Mouse (Mus musculus) limb, embryonic 12.5 days (tissue): ENCODE results near the gene Adgb. TPM values are rescaled to one million over a fixed set of nuclear protein-coding genes. Genes with fewer than 3 reads are reported as not detected.

ENCODE experiments used
- ATAC-seq: fragments of 200-750 bp; cut with Nextera tagmentation; 2 replicates; pipeline ENCODE4 v1.8.0; 2017; ENCODE audit warnings: low read depth, moderate TSS enrichment; ENCODE audit not compliant: insufficient number of reproducible peaks, insufficient read depth, low FRiP score, low TSS enrichment
- H3K27ac ChIP-seq: fragments of 300-500 bp; sonication (generic); 2 replicates; pipeline ENCODE4 v1.5.1; 2016; ENCODE audit warnings: mild to moderate bottlenecking, moderate library complexity
- H3K27me3 ChIP-seq: fragments of 300-500 bp; sonication (generic); 2 replicates; pipeline ENCODE4 v1.6.1; 2016; ENCODE audit warnings: mild to moderate bottlenecking, moderate library complexity
- H3K36me3 ChIP-seq: fragments of 300-500 bp; sonication (generic); 2 replicates; pipeline ENCODE4 v1.6.1; 2016; ENCODE audit warnings: mild to moderate bottlenecking, moderate library complexity
- H3K4me1 ChIP-seq: fragments of 300-500 bp; sonication (generic); replicated peaks from 2 replicates; pipeline ENCODE4 v1.6.1; 2016
- H3K4me2 ChIP-seq: fragments of 300-500 bp; sonication (generic); 2 replicates; pipeline ENCODE4 v1.6.1; 2016; ENCODE audit warnings: mild to moderate bottlenecking, moderate library complexity
- H3K4me3 ChIP-seq: fragments of 300-500 bp; sonication (generic); replicated peaks from 2 replicates; pipeline ENCODE4 v1.5.1; 2016; ENCODE audit warnings: mild to moderate bottlenecking
- H3K9ac ChIP-seq: fragments of 300-500 bp; sonication (generic); replicated peaks from 2 replicates; pipeline ENCODE4 v1.6.1; 2016; ENCODE audit warnings: mild to moderate bottlenecking, moderate library complexity
- H3K9me3 ChIP-seq: fragments of 300-500 bp; sonication (generic); 2 replicates; pipeline ENCODE4 v1.6.1; 2016; ENCODE audit warnings: mild to moderate bottlenecking, moderate library complexity
- WGBS: fragments of 180-500 bp; shearing (Covaris S2); methylation state at CpG from one replicate; pipeline ENCODE4 v1.1.7; 2016; 5-methylcytosine and 5-hydroxymethylcytosine counted together
- polyA plus RNA-seq: library from polyadenylated mRNA; unstranded; fragments of >200 nt; fragmentation: Nextera tagmentation; extraction: Ambion mirVana; gene quantifications from 2 replicates; pipeline ENCODE4 v1.2.1, GENCODE M21; 2016

The Adgb gene
- polyA plus RNA-seq, 1 experiment from 2014 or later = 0.16 TPM

DNA sequence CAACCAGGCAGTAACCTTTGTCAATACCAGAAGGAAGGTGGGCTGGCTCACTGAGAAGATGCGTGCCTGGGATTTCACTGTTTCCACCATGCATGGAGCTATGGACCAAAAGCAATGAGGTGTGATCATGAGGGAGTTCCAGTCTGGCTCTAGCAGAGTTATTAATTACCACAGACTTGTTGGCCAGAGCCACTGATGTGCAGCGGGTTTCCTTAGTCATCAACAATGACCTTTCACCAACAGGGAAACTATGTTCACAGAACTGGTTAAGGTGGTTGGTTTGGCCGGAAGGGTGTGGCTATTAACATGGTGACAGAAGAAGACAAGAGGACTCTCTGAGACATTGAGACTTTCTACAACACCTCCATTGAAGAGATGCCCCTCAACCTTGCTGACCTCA lies 128.2 kb downstream of the Adgb start:
- Histone ChIP-seq H3K9me3 (no peaks in the 10 kb centered on the region), H3K4me1 (no peaks in the 10 kb centered on the region), H3K9ac (no peak overlapping the region), H3K4me2 (no peak overlapping the region), H3K4me3 (no peak overlapping the region), H3K36me3 (no peaks in the 10 kb centered on the region), H3K27ac (no peak overlapping the region), H3K27me3 (no peaks in the 10 kb centered on the region)
- no peak for ATAC-seq
- 86% methylated on average over 3 of the region's 3 CpGs for WGBS

- no peak for ATAC-seq
- Histone ChIP-seq H3K4me1 (no peaks in the 10 kb centered on the region), H3K9me3 (no peaks in the 10 kb centered on the region), H3K4me2 (no peak overlapping the region), H3K36me3 (no peaks in the 10 kb centered on the region), H3K27ac (no peak overlapping the region), H3K9ac (no peak overlapping the region), H3K27me3 (no peaks in the 10 kb centered on the region), H3K4me3 (no peak overlapping the region)
- 81% methylated on average over 2 of the region's 2 CpGs for WGBS
Observed at GRCm38 (mm10) chr10:10325560-10325959, 146.6 kb downstream of the Adgb start.

DNA sequence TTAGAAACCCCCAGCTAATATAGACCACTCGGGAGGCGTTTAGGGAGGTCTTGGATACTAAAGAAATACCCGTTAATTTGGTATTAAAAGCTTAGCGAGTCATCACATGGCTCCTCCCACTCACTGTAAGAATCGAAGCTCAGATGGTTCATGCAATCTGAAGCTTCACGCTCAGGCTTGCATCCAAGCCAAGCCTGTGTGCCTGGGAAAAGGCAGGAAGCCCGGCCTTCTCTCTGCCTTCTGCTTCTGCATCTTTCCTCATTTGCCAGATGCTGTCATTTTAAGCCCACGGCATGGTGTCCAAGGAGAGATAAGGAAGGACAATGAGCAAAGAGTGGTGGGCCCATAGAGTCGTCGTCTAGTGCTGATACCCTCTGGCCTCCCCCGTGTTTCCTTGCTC lies 149.2 kb downstream of the Adgb start:
- Histone ChIP-seq H3K9ac (no peak overlapping the region), H3K4me2 (no peak overlapping the region)
- 85% methylated on average over 11 of the region's 11 CpGs for WGBS

GRCm38 (mm10) chr10:10321119-10321781 lies 150.9 kb downstream of the Adgb start:
- Histone ChIP-seq H3K9me3 (no peaks in the 10 kb centered on the region), H3K36me3 (no peaks in the 10 kb centered on the region), H3K9ac (no peak overlapping the region), H3K4me3 (peak overlapping the region; percentile 19; the same call in 1 of the 2 replicates), H3K27me3 (no peaks in the 10 kb centered on the region), H3K27ac (no peak overlapping the region), H3K4me1 (no peaks in the 10 kb centered on the region), H3K4me2 (peak overlapping the region; percentile 50)
- peak; percentile 82; the same call in 1 of the 2 replicates for ATAC-seq
- WGBS = 11% methylated on average over 20 of the region's 20 CpGs

More for the DNA sequence above, 149.2 kb downstream of the Adgb start:
- H3K27ac ChIP-seq = no peak overlapping the region
- H3K36me3 ChIP-seq = no peaks in the 10 kb centered on the region
- no peak overlapping the region for H3K4me3 ChIP-seq
- H3K9me3 ChIP-seq = no peaks in the 10 kb centered on the region
- H3K4me1 ChIP-seq = no peaks in the 10 kb centered on the region
- ATAC-seq = no peak
- H3K27me3 ChIP-seq = no peaks in the 10 kb centered on the region

GRCm38 (mm10) chr10:10320364-10321083 lies 151.6 kb downstream of the Adgb start:
- H3K4me1 ChIP-seq = no peaks in the 10 kb centered on the region
- no peaks in the 10 kb centered on the region for H3K36me3 ChIP-seq
- no peak overlapping the region for H3K27ac ChIP-seq
- H3K27me3 ChIP-seq = no peaks in the 10 kb centered on the region
- 56% methylated on average over 10 of the region's 10 CpGs for WGBS
- peak overlapping the region; percentile 50 for H3K4me2 ChIP-seq
- no peaks in the 10 kb centered on the region for H3K9me3 ChIP-seq
- 0 out of 2 replicates have a peak, but pooled peaks have one; percentile 20 for ATAC-seq
- H3K9ac ChIP-seq = no peak overlapping the region
- peak overlapping the region; percentile 19; the same call in 1 of the 2 replicates for H3K4me3 ChIP-seq

DNA sequence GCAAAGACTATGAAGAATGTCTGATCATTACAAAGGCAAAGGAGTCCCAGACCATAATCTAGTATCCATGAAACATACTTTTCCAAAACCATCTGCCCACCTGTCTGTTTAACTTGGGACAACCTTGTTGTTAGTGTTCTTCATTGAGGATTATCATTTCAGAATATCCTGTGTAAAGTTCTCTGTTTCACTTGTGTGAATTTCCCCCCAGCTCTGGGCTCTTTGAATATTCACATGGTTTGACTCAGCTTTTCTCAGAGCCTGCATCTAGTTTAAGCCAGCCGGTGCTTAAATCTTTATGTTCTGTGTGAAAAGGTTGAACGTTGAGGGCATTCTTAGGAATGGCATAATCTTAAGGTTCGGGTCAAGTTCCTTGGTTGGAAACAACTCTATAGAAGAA lies 154.0 kb downstream of the Adgb start:
- no peaks in the 10 kb centered on the region for H3K4me1 ChIP-seq
- H3K4me2 ChIP-seq = no peak overlapping the region
- no peak overlapping the region for H3K4me3 ChIP-seq
- no peaks in the 10 kb centered on the region for H3K27me3 ChIP-seq
- no peak overlapping the region for H3K9ac ChIP-seq
- H3K36me3 ChIP-seq = no peaks in the 10 kb centered on the region
- no peak for ATAC-seq
- 72% methylated on average over 3 of the region's 3 CpGs for WGBS
- no peaks in the 10 kb centered on the region for H3K9me3 ChIP-seq
- H3K27ac ChIP-seq = no peak overlapping the region

DNA sequence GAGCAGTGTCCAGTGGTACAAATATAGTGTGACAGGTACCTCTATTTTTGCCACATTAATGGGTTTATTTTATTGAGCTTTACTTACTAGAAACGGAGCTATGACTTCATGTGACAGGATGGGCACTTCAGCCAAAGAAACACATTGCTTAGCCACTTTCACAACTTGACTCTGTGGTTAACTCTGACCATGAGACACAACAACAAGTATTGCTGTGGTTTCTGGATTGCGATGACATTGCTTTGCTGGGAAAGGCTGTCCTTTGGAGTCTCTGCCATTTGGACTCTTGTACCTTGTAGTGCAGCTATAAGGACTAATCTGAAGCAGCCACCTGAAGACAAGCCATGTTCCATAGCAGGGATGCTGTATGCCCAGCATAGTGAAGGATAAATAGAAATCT lies 156.5 kb downstream of the Adgb start:
- Histone ChIP-seq H3K4me3 (no peak overlapping the region), H3K4me1 (no peaks in the 10 kb centered on the region), H3K36me3 (no peaks in the 10 kb centered on the region), H3K4me2 (no peak overlapping the region), H3K27me3 (no peaks in the 10 kb centered on the region), H3K27ac (no peak overlapping the region), H3K9me3 (no peaks in the 10 kb centered on the region), H3K9ac (no peak overlapping the region)
- 87% methylated on average over 2 of the region's 2 CpGs for WGBS
- ATAC-seq = no peak

- H3K9me3 ChIP-seq = no peaks in the 10 kb centered on the region
- no peaks in the 10 kb centered on the region for H3K27me3 ChIP-seq
- no peak overlapping the region for H3K4me3 ChIP-seq
- no peak overlapping the region for H3K9ac ChIP-seq
- ATAC-seq = no peak
- H3K27ac ChIP-seq = no peak overlapping the region
- no peaks in the 10 kb centered on the region for H3K36me3 ChIP-seq
- no peaks in the 10 kb centered on the region for H3K4me1 ChIP-seq
- WGBS = 77% methylated on average over 5 of the region's 5 CpGs
- H3K4me2 ChIP-seq = no peak overlapping the region
Observed at GRCm38 (mm10) chr10:10314521-10314920, 157.6 kb downstream of the Adgb start.

DNA sequence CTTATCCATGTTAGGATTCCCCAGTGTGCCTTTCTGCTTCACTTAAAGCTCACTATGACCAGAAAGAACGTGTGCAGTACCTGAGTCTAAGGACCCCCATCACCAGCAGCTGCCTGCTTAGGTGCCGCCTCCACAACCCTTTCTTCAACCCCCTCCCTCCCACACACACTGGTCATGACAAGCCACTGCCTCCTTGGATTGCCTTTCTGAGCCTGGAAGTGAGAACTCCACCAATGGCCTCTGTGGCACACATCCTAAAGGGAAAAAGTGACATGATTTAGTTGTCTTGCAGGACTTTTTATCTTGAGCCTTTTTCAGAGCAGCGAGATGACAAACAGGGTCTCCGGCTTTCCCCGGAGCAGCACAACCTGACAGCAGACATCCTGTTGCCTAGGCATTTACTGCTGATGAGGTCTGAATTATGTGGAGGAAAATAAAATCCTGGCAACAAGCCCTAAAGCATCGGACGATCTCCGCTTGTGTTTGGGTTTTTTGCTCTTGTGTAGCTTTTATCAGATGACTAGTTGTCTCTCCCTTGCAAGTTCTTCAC lies 162.2 kb downstream of the Adgb start:
- H3K4me3 ChIP-seq = no peak overlapping the region
- no peak for ATAC-seq
- H3K27ac ChIP-seq = no peak overlapping the region
- 73% methylated on average over 8 of the region's 8 CpGs for WGBS
- H3K36me3 ChIP-seq = no peaks in the 10 kb centered on the region
- no peak overlapping the region for H3K9ac ChIP-seq
- no peaks in the 10 kb centered on the region for H3K27me3 ChIP-seq
- no peaks in the 10 kb centered on the region for H3K9me3 ChIP-seq
- H3K4me1 ChIP-seq = no peaks in the 10 kb centered on the region
- H3K4me2 ChIP-seq = no peak overlapping the region

DNA sequence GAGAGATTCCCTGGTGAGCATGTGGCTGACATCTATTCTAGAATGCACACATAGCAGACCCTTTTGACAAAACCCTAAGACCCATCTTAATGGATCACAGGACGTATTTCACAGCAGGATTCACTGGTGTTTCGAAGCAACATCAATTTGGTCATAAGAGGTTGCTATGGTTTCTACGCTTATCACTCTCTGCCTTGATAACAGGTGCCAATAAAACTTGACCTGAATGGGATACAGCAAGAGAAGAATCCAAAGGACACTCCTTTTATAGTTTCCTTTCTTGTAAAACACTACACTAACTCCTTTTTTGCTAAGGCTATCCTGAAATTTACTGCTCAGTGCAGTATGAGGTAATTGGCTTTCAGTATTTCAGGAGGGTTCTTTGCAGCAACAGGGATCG lies 163.1 kb downstream of the Adgb start:
- Histone ChIP-seq H3K4me2 (no peak overlapping the region), H3K27ac (no peak overlapping the region), H3K9ac (no peak overlapping the region), H3K4me1 (no peaks in the 10 kb centered on the region), H3K4me3 (no peak overlapping the region), H3K9me3 (no peaks in the 10 kb centered on the region), H3K36me3 (no peaks in the 10 kb centered on the region), H3K27me3 (no peaks in the 10 kb centered on the region)
- no peak for ATAC-seq
- WGBS = 76% methylated on average over 4 of the region's 4 CpGs

- Histone ChIP-seq H3K4me2 (no peak overlapping the region), H3K4me1 (no peaks in the 10 kb centered on the region), H3K4me3 (no peak overlapping the region), H3K27me3 (no peaks in the 10 kb centered on the region), H3K9me3 (no peaks in the 10 kb centered on the region), H3K9ac (no peak overlapping the region), H3K27ac (no peak overlapping the region), H3K36me3 (no peaks in the 10 kb centered on the region)
- ATAC-seq = no peak
- WGBS = 85% methylated on average over 5 of the region's 5 CpGs
Observed at GRCm38 (mm10) chr10:10307384-10307783, 164.7 kb downstream of the Adgb start.
